Mouse (Mus musculus): ENCODE data around the gene Arl14.

Gene Arl14

GRCm38 (mm10) chr3:69221806-69222501, at the start of gene Arl14:
Arl14 (plus strand) TSS chr3:69222419.
- DNase-seq (ENCODE audit: low spot score) = no peak

- no peak for DNase-seq (ENCODE audit: low spot score)
These were observed 47.0 kb upstream of the Arl14 start for GRCm38 (mm10) chr3:69175229-69175628.

- DNase-seq (ENCODE audit: low spot score) = no peak
These were observed 44.9 kb upstream of the Arl14 start for GRCm38 (mm10) chr3:69177168-69177797.

- DNase-seq (ENCODE audit: low spot score) = no peak
These were observed 44.3 kb upstream of the Arl14 start for GRCm38 (mm10) chr3:69177914-69178313.

GRCm38 (mm10) chr3:69178365-69179004, 43.7 kb upstream of the Arl14 start:
- DNase-seq (ENCODE audit: low spot score) = no peak

- DNase-seq (ENCODE audit: low spot score) = no peak
These were observed 40.7 kb upstream of the Arl14 start for GRCm38 (mm10) chr3:69181531-69181930.

GRCm38 (mm10) chr3:69182225-69182624, 40.0 kb upstream of the Arl14 start:
- DNase-seq (ENCODE audit: low spot score) = no peak

- no peak for DNase-seq (ENCODE audit: low spot score)
These were observed 37.0 kb upstream of the Arl14 start for GRCm38 (mm10) chr3:69185244-69185643.

GRCm38 (mm10) chr3:69186031-69186430, 36.2 kb upstream of the Arl14 start:
- no peak for DNase-seq (ENCODE audit: low spot score)

- no peak for DNase-seq (ENCODE audit: low spot score)
These were observed 35.6 kb upstream of the Arl14 start for GRCm38 (mm10) chr3:69186643-69187042.

GRCm38 (mm10) chr3:69192995-69193394, 29.2 kb upstream of the Arl14 start:
- no peak for DNase-seq (ENCODE audit: low spot score)

GRCm38 (mm10) chr3:69194496-69194895, 27.7 kb upstream of the Arl14 start:
- DNase-seq (ENCODE audit: low spot score) = no peak

- no peak for DNase-seq (ENCODE audit: low spot score)
These were observed 27.0 kb upstream of the Arl14 start for GRCm38 (mm10) chr3:69195251-69195650.

GRCm38 (mm10) chr3:69198098-69198497, 24.1 kb upstream of the Arl14 start:
- no peak for DNase-seq (ENCODE audit: low spot score)

GRCm38 (mm10) chr3:69200251-69200650, 22.0 kb upstream of the Arl14 start:
- no peak for DNase-seq (ENCODE audit: low spot score)

- no peak for DNase-seq (ENCODE audit: low spot score)
These were observed 21.0 kb upstream of the Arl14 start for GRCm38 (mm10) chr3:69201206-69201605.

- no peak for DNase-seq (ENCODE audit: low spot score)
These were observed 19.3 kb upstream of the Arl14 start for GRCm38 (mm10) chr3:69202876-69203275.

GRCm38 (mm10) chr3:69205266-69206054, 16.8 kb upstream of the Arl14 start:
- no peak for DNase-seq (ENCODE audit: low spot score)

GRCm38 (mm10) chr3:69206193-69206893, 15.9 kb upstream of the Arl14 start:
- no peak for DNase-seq (ENCODE audit: low spot score)

- no peak for DNase-seq (ENCODE audit: low spot score)
These were observed 13.5 kb upstream of the Arl14 start for GRCm38 (mm10) chr3:69208441-69209309.

- no peak for DNase-seq (ENCODE audit: low spot score)
These were observed 10.0 kb upstream of the Arl14 start for GRCm38 (mm10) chr3:69212246-69212645.

All from ovary, postnatal 10 days (tissue).